Mouse (Mus musculus): ENCODE data around the gene Enpp6. TPM values are rescaled to one million over a fixed set of nuclear protein-coding genes. Genes with fewer than 3 reads are reported as not detected.

Enpp6 gene
- polyA plus RNA-seq, 1 experiment from 2014 or later, result 0.13 TPM

- Histone ChIP-seq H3K9ac (ENCODE audit: low read length) (no peak overlapping the region), H3K4me1 (replicated peaks; ENCODE audit: control insufficient read depth, insufficient read depth, low read length) (no peaks in the 10 kb centered on the region), H3K4me3 (ENCODE audit: low read depth, low read length) (no peak overlapping the region), H3K36me3 (ENCODE audit: control insufficient read depth, insufficient read depth, low read length) (no peaks in the 10 kb centered on the region), H3K4me2 (ENCODE audit: low read depth, low read length, severe bottlenecking) (no peak overlapping the region), H3K27ac (ENCODE audit: low read depth, low read length) (no peak overlapping the region), H3K27me3 (ENCODE audit: control insufficient read depth, insufficient read depth, low read length) (no peaks in the 10 kb centered on the region), H3K9me3 (ENCODE audit: control insufficient read depth, low read length) (no peaks in the 10 kb centered on the region)
- ATAC-seq (replicated peaks; ENCODE audit: low FRiP score) (no peak), DNase-seq (ENCODE audit: low spot score) (peak; percentile 87)
- WGBS, result 22% methylated on average over 7 of the region's 7 CpGs
Observed at GRCm38 (mm10) chr8:46953472-46953871, 33.2 kb upstream of the Enpp6 start.

GRCm38 (mm10) chr8:46962630-46963427, 23.9 kb upstream of the Enpp6 start:
- DNase-seq (ENCODE audit: low spot score), result no peak
- Histone ChIP-seq H3K36me3 (ENCODE audit: control insufficient read depth, insufficient read depth, low read length) (no peaks in the 10 kb centered on the region), H3K27me3 (ENCODE audit: control insufficient read depth, insufficient read depth, low read length) (no peaks in the 10 kb centered on the region), H3K4me1 (replicated peaks; ENCODE audit: control insufficient read depth, insufficient read depth, low read length) (peaks cover 4% of the 10 kb centered on the region; the same call in 1 of the 2 replicates), H3K4me3 (ENCODE audit: low read depth, low read length) (no peak overlapping the region), H3K27ac (ENCODE audit: low read depth, low read length) (no peak overlapping the region), H3K9me3 (ENCODE audit: control insufficient read depth, low read length) (no peaks in the 10 kb centered on the region), H3K9ac (ENCODE audit: low read length) (no peak overlapping the region), H3K4me2 (ENCODE audit: low read depth, low read length, severe bottlenecking) (no peak overlapping the region)
- no peak for ATAC-seq (replicated peaks; ENCODE audit: low FRiP score)
- 51% methylated on average over 10 of the region's 10 CpGs for WGBS

GRCm38 (mm10) chr8:46963619-46964145, 23.0 kb upstream of the Enpp6 start:
- Histone ChIP-seq H3K4me1 (replicated peaks; ENCODE audit: control insufficient read depth, insufficient read depth, low read length) (peaks cover 4% of the 10 kb centered on the region; the same call in 1 of the 2 replicates), H3K4me3 (ENCODE audit: low read depth, low read length) (no peak overlapping the region), H3K4me2 (ENCODE audit: low read depth, low read length, severe bottlenecking) (no peak overlapping the region), H3K36me3 (ENCODE audit: control insufficient read depth, insufficient read depth, low read length) (no peaks in the 10 kb centered on the region), H3K9ac (ENCODE audit: low read length) (peak overlapping the region; percentile 29), H3K27me3 (ENCODE audit: control insufficient read depth, insufficient read depth, low read length) (no peaks in the 10 kb centered on the region), H3K9me3 (ENCODE audit: control insufficient read depth, low read length) (no peaks in the 10 kb centered on the region), H3K27ac (ENCODE audit: low read depth, low read length) (peak overlapping the region; percentile 18; the same call in 1 of the 2 replicates)
- WGBS, result 16% methylated on average over 8 of the region's 8 CpGs
- ATAC-seq (replicated peaks; ENCODE audit: low FRiP score) (no peak), DNase-seq (ENCODE audit: low spot score) (no peak)

- H3K27ac ChIP-seq (ENCODE audit: low read depth, low read length), result no peak overlapping the region
- 67% methylated on average over 14 of the region's 14 CpGs for whole genome bisulfite sequencing
Observed at GRCm38 (mm10) chr8:46965812-46966211, 20.9 kb upstream of the Enpp6 start.

GRCm38 (mm10) chr8:46968721-46969120, 18.0 kb upstream of the Enpp6 start:
- peaks cover 3% of the 10 kb centered on the region; the same call in 1 of the 2 replicates for H3K4me1 ChIP-seq (replicated peaks; ENCODE audit: control insufficient read depth, insufficient read depth, low read length)
- ATAC-seq (replicated peaks; ENCODE audit: low FRiP score) (no peak), DNase-seq (ENCODE audit: low spot score) (no peak)
- 95% methylated on average over 3 of the region's 3 CpGs for WGBS
- H3K9ac ChIP-seq (ENCODE audit: low read length), result no peak overlapping the region
- H3K27ac ChIP-seq (ENCODE audit: low read depth, low read length), result no peak overlapping the region
- no peaks in the 10 kb centered on the region for H3K36me3 ChIP-seq (ENCODE audit: control insufficient read depth, insufficient read depth, low read length)
- H3K4me2 ChIP-seq (ENCODE audit: low read depth, low read length, severe bottlenecking), result no peak overlapping the region
- H3K9me3 ChIP-seq (ENCODE audit: control insufficient read depth, low read length), result no peaks in the 10 kb centered on the region
- H3K27me3 ChIP-seq (ENCODE audit: control insufficient read depth, insufficient read depth, low read length), result no peaks in the 10 kb centered on the region
- no peak overlapping the region for H3K4me3 ChIP-seq (ENCODE audit: low read depth, low read length)

More at GRCm38 (mm10) chr8:46965812-46966211, 20.9 kb upstream of the Enpp6 start:
- H3K9ac ChIP-seq (ENCODE audit: low read length), result no peak overlapping the region
- H3K4me3 ChIP-seq (ENCODE audit: low read depth, low read length), result no peak overlapping the region
- ATAC-seq (replicated peaks; ENCODE audit: low FRiP score) (no peak), DNase-seq (ENCODE audit: low spot score) (no peak)
- H3K4me1 ChIP-seq (replicated peaks; ENCODE audit: control insufficient read depth, insufficient read depth, low read length), result peaks cover 4% of the 10 kb centered on the region; the same call in 1 of the 2 replicates
- H3K4me2 ChIP-seq (ENCODE audit: low read depth, low read length, severe bottlenecking), result no peak overlapping the region
- no peaks in the 10 kb centered on the region for H3K36me3 ChIP-seq (ENCODE audit: control insufficient read depth, insufficient read depth, low read length)
- no peaks in the 10 kb centered on the region for H3K9me3 ChIP-seq (ENCODE audit: control insufficient read depth, low read length)
- no peaks in the 10 kb centered on the region for H3K27me3 ChIP-seq (ENCODE audit: control insufficient read depth, insufficient read depth, low read length)

GRCm38 (mm10) chr8:46969386-46969785, 17.3 kb upstream of the Enpp6 start:
- no peak for ATAC-seq (replicated peaks; ENCODE audit: low FRiP score)
- WGBS, result 64% methylated on average over 2 of the region's 2 CpGs

GRCm38 (mm10) chr8:46977376-46977775, 9.3 kb upstream of the Enpp6 start:
- no peaks in the 10 kb centered on the region for H3K27me3 ChIP-seq (ENCODE audit: control insufficient read depth, insufficient read depth, low read length)
- no peak overlapping the region for H3K4me3 ChIP-seq (ENCODE audit: low read depth, low read length)
- no peaks in the 10 kb centered on the region; the same call in 1 of the 2 replicates for H3K9me3 ChIP-seq (ENCODE audit: control insufficient read depth, low read length)
- H3K4me1 ChIP-seq (replicated peaks; ENCODE audit: control insufficient read depth, insufficient read depth, low read length), result no peaks in the 10 kb centered on the region
- H3K4me2 ChIP-seq (ENCODE audit: low read depth, low read length, severe bottlenecking), result no peak overlapping the region
- H3K9ac ChIP-seq (ENCODE audit: low read length), result no peak overlapping the region
- 89% methylated on average over 4 of the region's 4 CpGs for WGBS
- H3K27ac ChIP-seq (ENCODE audit: low read depth, low read length), result no peak overlapping the region
- ATAC-seq (replicated peaks; ENCODE audit: low FRiP score) (no peak), DNase-seq (ENCODE audit: low spot score) (no peak)
- H3K36me3 ChIP-seq (ENCODE audit: control insufficient read depth, insufficient read depth, low read length), result no peaks in the 10 kb centered on the region

More at GRCm38 (mm10) chr8:46969386-46969785, 17.3 kb upstream of the Enpp6 start:
- Histone ChIP-seq H3K9me3 (ENCODE audit: control insufficient read depth, low read length) (no peaks in the 10 kb centered on the region; the same call in 1 of the 2 replicates), H3K4me1 (replicated peaks; ENCODE audit: control insufficient read depth, insufficient read depth, low read length) (no peaks in the 10 kb centered on the region), H3K27me3 (ENCODE audit: control insufficient read depth, insufficient read depth, low read length) (no peaks in the 10 kb centered on the region), H3K9ac (ENCODE audit: low read length) (no peak overlapping the region), H3K36me3 (ENCODE audit: control insufficient read depth, insufficient read depth, low read length) (no peaks in the 10 kb centered on the region), H3K4me3 (ENCODE audit: low read depth, low read length) (no peak overlapping the region), H3K4me2 (ENCODE audit: low read depth, low read length, severe bottlenecking) (no peak overlapping the region), H3K27ac (ENCODE audit: low read depth, low read length) (no peak overlapping the region)
- DNase-seq (ENCODE audit: low spot score), result no peak

- H3K27ac ChIP-seq (ENCODE audit: low read depth, low read length), result no peak overlapping the region
- no peak overlapping the region for H3K4me2 ChIP-seq (ENCODE audit: low read depth, low read length, severe bottlenecking)
- no peaks in the 10 kb centered on the region for H3K4me1 ChIP-seq (replicated peaks; ENCODE audit: control insufficient read depth, insufficient read depth, low read length)
- H3K9ac ChIP-seq (ENCODE audit: low read length), result no peak overlapping the region
- H3K36me3 ChIP-seq (ENCODE audit: control insufficient read depth, insufficient read depth, low read length), result no peaks in the 10 kb centered on the region
- no peaks in the 10 kb centered on the region for H3K27me3 ChIP-seq (ENCODE audit: control insufficient read depth, insufficient read depth, low read length)
- no peak for DNase-seq (ENCODE audit: low spot score)
- no peaks in the 10 kb centered on the region for H3K9me3 ChIP-seq (ENCODE audit: control insufficient read depth, low read length)
- ATAC-seq (replicated peaks; ENCODE audit: low FRiP score), result no peak
- no peak overlapping the region for H3K4me3 ChIP-seq (ENCODE audit: low read depth, low read length)
- 91% methylated on average over 6 of the region's 6 CpGs for WGBS
Observed at GRCm38 (mm10) chr8:46982166-46982565, 4.5 kb upstream of the Enpp6 start.
